Mouse (Mus musculus): ENCODE measurements around the gene Ms4a15. TPM values are rescaled to one million over a fixed set of nuclear protein-coding genes. Genes with fewer than 3 reads are reported as not detected.
A peak's percentile ranks its signal among the peaks of the same experiment; 100 is the strongest.

The Ms4a15 gene
- polyA plus RNA-seq, 1 experiment from 2014 or later: not detected

- H3K4me3 ChIP-seq (replicated peaks): no peak overlapping the region
- peak; percentile 87 for ATAC-seq
- H3K36me3 ChIP-seq: no peaks in the 10 kb centered on the region
- H3K27me3 ChIP-seq: peaks cover 11% of the 10 kb centered on the region; the same call in 1 of the 2 replicates
- 35% methylated on average over 11 of the region's 11 CpGs for WGBS
- H3K9me3 ChIP-seq: no peaks in the 10 kb centered on the region
- H3K4me2 ChIP-seq (replicated peaks): peak overlapping the region; percentile 27; the same call in 1 of the 2 replicates
- H3K27ac ChIP-seq: no peak overlapping the region
- 0 out of 2 replicates have a peak overlapping the region, but pooled peaks have one; percentile 12 for H3K9ac ChIP-seq (replicated peaks)
- H3K4me1 ChIP-seq (replicated peaks): peaks cover 5% of the 10 kb centered on the region
These were observed 33.7 kb downstream of the Ms4a15 start for GRCm38 (mm10) chr19:10959085-10959977.

DNA sequence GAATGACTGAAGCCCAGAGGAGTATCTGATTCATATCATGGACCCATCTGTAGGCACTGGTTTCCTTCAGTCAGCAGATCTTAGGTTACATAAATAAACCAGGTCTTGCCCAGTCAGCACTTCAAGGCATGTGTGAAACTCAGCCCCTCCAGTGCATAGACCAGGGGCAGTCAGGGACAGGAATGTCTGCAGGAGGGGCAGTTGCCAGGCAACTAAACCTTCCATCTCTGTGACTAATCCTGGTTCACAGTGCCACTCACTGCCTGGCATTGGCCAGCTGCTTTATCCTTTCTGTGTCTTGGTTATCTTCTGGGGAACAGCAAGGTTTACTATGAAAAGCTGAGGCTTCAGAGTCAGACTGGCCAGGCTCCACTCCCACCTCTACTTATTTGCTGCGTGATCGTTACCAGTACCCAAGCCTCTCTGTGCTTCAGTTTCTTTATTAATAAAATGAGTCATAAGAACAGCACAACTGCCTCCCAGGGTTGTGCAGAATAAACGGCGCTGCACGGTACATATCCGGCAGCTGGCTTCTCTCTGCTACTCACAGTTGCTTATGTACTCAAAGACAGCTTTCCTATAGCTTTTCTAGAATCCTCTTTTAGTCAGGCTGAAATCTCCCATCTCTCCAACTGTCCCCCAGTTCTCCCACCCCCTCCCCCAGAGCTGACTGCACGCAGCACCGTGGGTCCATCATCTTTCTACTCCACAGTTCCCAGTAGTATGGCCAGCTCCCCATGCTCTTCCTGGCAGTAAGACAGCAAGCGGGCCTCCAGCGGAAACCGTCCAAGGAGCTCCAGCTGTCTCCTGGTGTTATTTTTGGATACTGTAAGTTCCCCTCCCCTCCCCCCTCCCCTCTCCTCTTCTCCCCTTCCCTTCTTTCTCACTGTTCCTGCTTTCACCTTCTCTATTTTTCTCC lies 40.8 kb downstream of the Ms4a15 start:
- peak; percentile 56 for ATAC-seq
- no peaks in the 10 kb centered on the region for H3K9me3 ChIP-seq
- H3K27ac ChIP-seq: peak overlapping the region; percentile 59
- peaks cover 2% of the 10 kb centered on the region; the same call in 1 of the 2 replicates for H3K27me3 ChIP-seq
- 62% methylated on average over 11 of the region's 11 CpGs for WGBS
- no peak overlapping the region for H3K4me3 ChIP-seq (replicated peaks)
- no peaks in the 10 kb centered on the region for H3K36me3 ChIP-seq
- H3K4me2 ChIP-seq (replicated peaks): peak overlapping the region; percentile 20
- H3K9ac ChIP-seq (replicated peaks): no peak overlapping the region; the same call in 1 of the 2 replicates
- H3K4me1 ChIP-seq (replicated peaks): peaks cover 27% of the 10 kb centered on the region

DNA sequence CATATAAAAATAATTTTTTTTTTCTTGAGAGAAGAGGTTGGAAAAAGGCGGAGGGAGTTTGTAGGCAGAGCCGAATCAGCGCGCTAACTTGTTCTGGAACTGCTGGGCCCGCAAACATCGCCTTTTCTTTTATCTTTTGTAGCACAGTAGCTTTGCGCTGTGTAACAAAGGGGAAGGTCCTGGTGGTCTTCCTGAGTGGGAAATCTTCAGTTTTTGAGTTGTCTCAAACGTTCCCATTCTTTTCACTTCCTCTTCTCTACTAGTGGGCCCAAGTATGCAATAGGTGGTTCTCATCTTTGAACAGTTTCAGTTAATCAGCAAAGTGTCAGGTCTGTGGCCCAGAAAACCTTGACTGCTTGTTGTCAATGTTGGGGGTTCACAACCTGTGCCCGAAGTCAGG lies 43.5 kb downstream of the Ms4a15 start:
- Histone ChIP-seq H3K9me3 (no peaks in the 10 kb centered on the region), H3K4me2 (replicated peaks) (peak overlapping the region; percentile 100), H3K4me3 (replicated peaks) (peak overlapping the region; percentile 77), H3K4me1 (replicated peaks) (peaks cover 38% of the 10 kb centered on the region), H3K36me3 (peaks cover 9% of the 10 kb centered on the region), H3K27me3 (no peaks in the 10 kb centered on the region; the same call in 1 of the 2 replicates), H3K27ac (no peak overlapping the region), H3K9ac (replicated peaks) (peak overlapping the region; percentile 57; the same call in 1 of the 2 replicates)
- peak; percentile 4; the same call in 1 of the 2 replicates for ATAC-seq
- WGBS: 32% methylated on average over 9 of the region's 9 CpGs

DNA sequence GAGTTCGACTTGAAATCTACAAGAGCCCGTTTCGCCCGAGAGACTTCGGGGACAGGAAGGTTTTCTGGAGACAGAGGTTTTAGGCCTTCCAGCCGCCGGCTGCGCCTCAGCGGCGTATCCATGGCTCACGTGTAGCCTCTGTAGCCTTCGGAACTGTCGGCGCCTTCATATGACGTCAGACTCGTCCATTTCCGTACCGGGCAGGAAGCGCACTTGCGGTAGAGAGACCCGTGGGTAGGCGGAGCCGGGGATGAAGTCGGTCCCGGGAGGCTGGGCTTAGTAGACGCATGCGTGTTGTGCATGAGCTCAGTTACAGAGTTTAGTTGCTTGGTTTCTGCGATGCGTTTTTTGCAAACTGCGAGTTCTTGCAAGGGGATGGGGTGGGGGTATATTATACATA lies 43.9 kb downstream of the Ms4a15 start, which contains the start of gene Ccdc86:
Ccdc86 (minus strand) TSS at position 155 of the 400 bp plus-strand sequence.
- H3K4me1 ChIP-seq (replicated peaks): peaks cover 38% of the 10 kb centered on the region
- peak within 1 kb of the TSS; percentile 100 for H3K4me2 ChIP-seq (replicated peaks)
- H3K4me3 ChIP-seq (replicated peaks): peak within 1 kb of the TSS; percentile 77
- no peak within 1 kb of the TSS for H3K27ac ChIP-seq
- WGBS: under 1% methylated on average over 30 of the region's 30 CpGs
- no peaks in the 10 kb centered on the region for H3K9me3 ChIP-seq
- ATAC-seq: peak; percentile 97
- H3K27me3 ChIP-seq: no peaks in the 10 kb centered on the region; the same call in 1 of the 2 replicates
- peak within 1 kb of the TSS; percentile 86 for H3K9ac ChIP-seq (replicated peaks)
- peaks cover 13% of the 10 kb centered on the region for H3K36me3 ChIP-seq

DNA sequence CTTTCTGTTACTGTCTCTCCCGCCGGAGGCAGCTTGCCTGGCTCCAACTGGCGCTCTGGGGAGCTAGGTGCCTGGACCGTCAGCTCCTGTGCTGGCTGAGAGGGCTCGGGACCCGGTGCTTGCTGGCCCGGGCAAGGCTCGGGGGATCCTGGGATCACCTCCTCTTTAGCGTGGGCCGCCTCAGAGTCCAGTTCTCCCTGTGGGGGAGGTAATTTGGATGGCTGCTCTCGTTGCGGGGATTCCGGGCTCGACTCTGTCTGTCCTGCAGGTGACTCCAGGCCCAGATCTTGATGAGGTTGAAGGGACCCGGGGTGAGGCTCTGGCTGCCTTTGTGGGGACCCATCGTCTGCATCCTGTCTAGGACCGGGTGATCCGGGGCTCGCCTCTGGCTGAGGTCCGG lies 44.6 kb downstream of the Ms4a15 start:
- H3K4me3 ChIP-seq (replicated peaks): peak overlapping the region; percentile 77
- peak; percentile 5 for ATAC-seq
- WGBS: 1% methylated on average over 20 of the region's 20 CpGs
- H3K4me1 ChIP-seq (replicated peaks): peaks cover 38% of the 10 kb centered on the region
- peak overlapping the region; percentile 86 for H3K9ac ChIP-seq (replicated peaks)
- H3K4me2 ChIP-seq (replicated peaks): peak overlapping the region; percentile 100
- H3K27me3 ChIP-seq: no peaks in the 10 kb centered on the region
- H3K36me3 ChIP-seq: peaks cover 20% of the 10 kb centered on the region
- no peaks in the 10 kb centered on the region for H3K9me3 ChIP-seq
- H3K27ac ChIP-seq: no peak overlapping the region

DNA sequence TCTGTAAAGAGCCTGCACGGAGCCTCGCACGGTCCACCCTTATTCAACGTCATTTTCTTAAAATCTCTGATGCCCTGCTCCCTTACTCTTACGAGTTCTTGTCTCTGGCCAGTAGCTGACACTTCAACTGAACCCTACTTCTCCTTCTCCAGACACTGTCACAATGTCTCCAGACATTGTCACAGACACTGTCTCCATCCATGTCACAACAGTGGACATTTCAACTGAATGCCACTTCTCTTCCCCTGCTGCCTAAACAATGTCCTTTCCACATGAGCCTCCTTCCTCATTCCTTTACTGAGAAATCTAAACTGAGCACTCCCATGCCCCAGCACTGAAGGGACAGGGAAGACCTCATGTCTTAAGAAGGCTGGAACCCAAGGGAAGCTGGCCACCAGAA lies 45.8 kb downstream of the Ms4a15 start:
- Histone ChIP-seq H3K36me3 (peaks cover 32% of the 10 kb centered on the region), H3K9me3 (no peaks in the 10 kb centered on the region), H3K27ac (no peak overlapping the region), H3K4me3 (replicated peaks) (peak overlapping the region; percentile 77), H3K4me2 (replicated peaks) (peak overlapping the region; percentile 100), H3K9ac (replicated peaks) (peak overlapping the region; percentile 86), H3K27me3 (no peaks in the 10 kb centered on the region), H3K4me1 (replicated peaks) (peaks cover 35% of the 10 kb centered on the region)
- ATAC-seq: no peak
- 96% methylated on average over 5 of the region's 5 CpGs for WGBS

- 92% methylated on average over 3 of the region's 3 CpGs for WGBS
- no peak for ATAC-seq
- Histone ChIP-seq H3K27me3 (no peaks in the 10 kb centered on the region), H3K9me3 (no peaks in the 10 kb centered on the region), H3K36me3 (peaks cover 36% of the 10 kb centered on the region), H3K4me2 (replicated peaks) (peak overlapping the region; percentile 100), H3K4me3 (replicated peaks) (no peak overlapping the region), H3K27ac (no peak overlapping the region), H3K9ac (replicated peaks) (peak overlapping the region; percentile 86), H3K4me1 (replicated peaks) (peaks cover 30% of the 10 kb centered on the region)
These were observed 46.5 kb downstream of the Ms4a15 start for GRCm38 (mm10) chr19:10946506-10946905.

- H3K4me3 ChIP-seq (replicated peaks): no peak overlapping the region
- no peaks in the 10 kb centered on the region for H3K9me3 ChIP-seq
- H3K9ac ChIP-seq (replicated peaks): no peak overlapping the region
- no peaks in the 10 kb centered on the region for H3K27me3 ChIP-seq
- peaks cover 36% of the 10 kb centered on the region for H3K36me3 ChIP-seq
- 86% methylated on average over 3 of the region's 3 CpGs for WGBS
- peaks cover 42% of the 10 kb centered on the region for H3K4me1 ChIP-seq (replicated peaks)
- no peak overlapping the region for H3K27ac ChIP-seq
- ATAC-seq: no peak
- no peak overlapping the region for H3K4me2 ChIP-seq (replicated peaks)
These were observed 49.1 kb downstream of the Ms4a15 start for GRCm38 (mm10) chr19:10943955-10944354.

DNA sequence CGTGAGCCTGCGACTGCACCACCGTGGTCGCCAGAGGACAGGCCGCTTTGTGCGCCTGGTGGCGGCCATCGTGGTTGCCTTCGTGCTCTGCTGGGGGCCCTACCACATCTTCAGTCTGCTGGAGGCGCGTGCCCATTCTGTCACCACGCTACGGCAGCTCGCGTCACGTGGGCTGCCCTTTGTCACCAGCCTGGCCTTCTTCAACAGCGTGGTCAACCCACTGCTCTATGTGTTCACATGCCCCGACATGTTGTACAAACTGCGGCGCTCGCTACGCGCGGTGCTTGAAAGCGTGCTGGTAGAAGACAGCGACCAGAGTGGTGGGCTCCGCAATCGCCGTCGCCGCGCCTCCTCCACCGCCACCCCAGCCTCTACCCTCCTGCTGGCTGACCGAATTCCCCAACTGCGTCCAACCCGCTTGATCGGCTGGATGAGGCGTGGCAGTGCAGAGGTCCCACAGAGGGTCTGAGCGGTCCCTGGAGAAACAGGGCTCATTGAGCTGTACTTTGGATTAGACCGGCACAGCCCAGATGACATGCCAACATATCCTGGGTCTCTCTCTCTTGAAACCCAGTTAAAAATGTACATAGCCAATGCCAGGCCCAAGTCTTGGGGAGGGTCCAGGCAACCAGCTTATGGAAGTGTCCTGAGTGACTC lies 52.1 kb downstream of the Ms4a15 start:
- WGBS: under 1% methylated on average over 40 of the region's 40 CpGs
- H3K27ac ChIP-seq: peak overlapping the region; percentile 74
- H3K9me3 ChIP-seq: no peaks in the 10 kb centered on the region

DNA sequence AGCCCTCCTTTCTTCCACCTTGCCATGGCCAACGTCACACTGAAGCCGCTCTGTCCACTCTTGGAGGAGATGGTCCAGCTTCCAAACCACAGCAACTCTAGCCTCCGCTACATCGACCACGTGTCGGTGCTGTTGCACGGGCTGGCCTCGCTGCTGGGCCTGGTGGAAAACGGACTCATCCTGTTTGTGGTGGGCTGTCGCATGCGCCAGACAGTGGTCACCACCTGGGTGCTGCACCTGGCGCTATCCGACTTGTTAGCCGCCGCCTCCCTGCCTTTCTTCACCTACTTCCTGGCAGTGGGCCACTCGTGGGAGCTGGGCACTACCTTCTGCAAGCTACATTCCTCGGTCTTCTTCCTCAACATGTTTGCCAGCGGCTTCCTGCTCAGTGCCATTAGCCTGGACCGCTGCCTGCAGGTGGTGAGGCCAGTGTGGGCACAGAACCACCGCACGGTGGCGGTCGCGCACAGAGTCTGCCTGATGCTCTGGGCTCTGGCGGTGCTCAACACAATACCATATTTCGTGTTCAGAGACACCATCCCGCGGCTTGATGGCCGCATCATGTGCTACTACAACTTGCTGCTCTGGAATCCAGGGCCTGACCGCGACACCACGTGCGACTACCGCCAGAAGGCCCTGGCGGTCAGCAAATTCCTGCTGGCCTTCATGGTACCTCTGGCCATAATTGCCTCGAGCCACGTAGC lies 52.8 kb downstream of the Ms4a15 start:
- peak; percentile 94 for ATAC-seq
- Histone ChIP-seq H3K4me1 (replicated peaks) (peaks cover 18% of the 10 kb centered on the region), H3K36me3 (peaks cover 34% of the 10 kb centered on the region), H3K4me2 (replicated peaks) (peak overlapping the region; percentile 65), H3K4me3 (replicated peaks) (peak overlapping the region; percentile 39), H3K27me3 (0 out of 2 replicates have a peak, but pooled peaks cover 6% of the 10 kb centered on the region), H3K9me3 (no peaks in the 10 kb centered on the region), H3K9ac (replicated peaks) (peak overlapping the region; percentile 67), H3K27ac (peak overlapping the region; percentile 74)
- 18% methylated on average over 37 of the region's 37 CpGs for WGBS

More for the DNA sequence above, 52.1 kb downstream of the Ms4a15 start:
- peaks cover 36% of the 10 kb centered on the region for H3K36me3 ChIP-seq
- H3K27me3 ChIP-seq: 0 out of 2 replicates have a peak, but pooled peaks cover 6% of the 10 kb centered on the region
- peaks cover 18% of the 10 kb centered on the region for H3K4me1 ChIP-seq (replicated peaks)
- H3K4me3 ChIP-seq (replicated peaks): peak overlapping the region; percentile 39
- peak overlapping the region; percentile 67 for H3K9ac ChIP-seq (replicated peaks)
- peak overlapping the region; percentile 65 for H3K4me2 ChIP-seq (replicated peaks)
- peak; percentile 82 for ATAC-seq
